Mouse (Mus musculus): ENCODE data around the gene Adamts3. TPM values are rescaled to one million over a fixed set of nuclear protein-coding genes. Genes with fewer than 3 reads are reported as not detected.

Adamts3 gene
- polyA plus RNA-seq, 1 experiment: 11.1 TPM

DNA sequence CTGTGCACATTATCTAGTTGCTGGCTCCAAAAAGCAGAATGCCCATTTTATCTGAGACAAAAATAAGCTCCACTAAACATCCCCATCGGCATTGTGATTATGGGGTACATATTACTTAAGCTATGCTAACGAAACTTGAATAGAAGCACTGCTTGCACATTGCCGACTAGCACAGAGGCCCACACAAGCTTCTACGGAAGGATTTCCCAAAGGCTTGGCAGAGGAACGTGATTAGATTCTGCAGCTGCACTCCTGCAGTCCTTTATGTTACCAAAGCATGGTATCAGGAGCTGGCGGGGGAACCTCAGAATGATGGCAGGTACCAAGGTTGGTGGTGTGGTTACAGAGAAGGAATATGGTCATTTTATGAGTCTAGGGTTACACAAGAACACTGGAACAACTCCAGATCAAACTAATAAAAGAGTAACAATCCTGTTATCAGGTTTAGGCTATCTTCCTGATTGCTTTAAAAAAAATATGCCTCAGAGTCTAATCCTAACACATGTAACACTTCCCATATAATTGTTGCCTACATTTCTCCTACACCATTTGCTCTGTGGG lies 155.6 kb downstream of the Adamts3 start:
- no peak for DNase-seq (ENCODE audit: extremely low spot score in 1 of 2, low spot score in 1 of 2)

DNA sequence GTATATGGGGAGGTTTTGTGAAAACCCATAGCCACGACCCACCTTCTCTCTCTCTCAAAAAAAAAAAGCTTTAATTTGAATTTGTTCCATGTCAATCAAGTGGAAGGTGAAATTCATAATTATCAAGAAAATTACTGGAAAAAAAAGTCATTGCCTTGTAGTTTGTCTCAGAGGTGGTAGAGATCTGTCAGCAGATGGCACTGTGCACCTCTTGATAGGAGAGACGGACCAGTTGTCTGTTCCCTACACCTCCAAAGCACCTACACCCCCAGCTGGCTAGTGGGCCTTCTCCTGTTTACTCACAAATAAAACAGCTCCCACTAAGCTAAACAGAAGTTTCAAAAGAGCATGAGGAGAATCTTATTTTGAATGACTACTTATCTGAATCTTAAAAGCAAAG lies 168.6 kb downstream of the Adamts3 start:
- DNase-seq (ENCODE audit: extremely low spot score in 1 of 2, low spot score in 1 of 2): peak in 1 of 2 experiments; percentile 59

DNA sequence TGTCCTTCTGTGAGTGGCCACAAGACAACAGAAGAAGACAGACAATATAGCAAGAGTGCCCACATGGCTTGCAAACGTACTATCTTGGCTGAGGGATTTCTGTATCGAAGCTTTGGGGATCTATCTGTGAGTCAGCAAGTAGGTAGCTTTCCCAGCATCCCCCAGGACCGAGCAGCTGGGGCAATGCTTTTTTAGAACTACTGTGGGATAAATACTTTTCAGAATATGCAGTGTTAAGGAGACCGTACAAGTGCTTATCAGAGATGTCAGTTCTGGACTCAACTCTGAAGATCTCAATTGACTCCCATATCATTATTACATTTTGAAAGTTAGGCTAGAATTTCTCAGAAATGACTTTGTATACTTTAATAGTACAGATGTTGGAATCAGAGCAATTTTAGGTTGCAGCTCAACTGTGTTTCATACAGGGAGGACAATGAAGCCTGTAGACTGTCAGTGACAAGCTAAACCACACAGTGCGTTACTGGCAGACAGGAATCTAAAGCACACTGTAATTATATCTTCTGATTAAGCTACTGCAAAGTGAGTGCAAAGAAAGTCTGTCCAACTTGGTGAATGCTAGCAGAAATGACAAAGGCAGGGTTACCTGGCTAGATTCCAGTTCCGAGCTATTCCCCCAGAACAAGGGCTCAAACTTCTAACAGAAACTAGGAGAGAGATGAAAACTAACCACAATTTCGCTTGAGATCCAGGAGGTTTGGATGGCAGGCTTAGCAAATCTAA lies 171.8 kb downstream of the Adamts3 start:
- DNase-seq (ENCODE audit: extremely low spot score in 1 of 2, low spot score in 1 of 2): no peak

DNA sequence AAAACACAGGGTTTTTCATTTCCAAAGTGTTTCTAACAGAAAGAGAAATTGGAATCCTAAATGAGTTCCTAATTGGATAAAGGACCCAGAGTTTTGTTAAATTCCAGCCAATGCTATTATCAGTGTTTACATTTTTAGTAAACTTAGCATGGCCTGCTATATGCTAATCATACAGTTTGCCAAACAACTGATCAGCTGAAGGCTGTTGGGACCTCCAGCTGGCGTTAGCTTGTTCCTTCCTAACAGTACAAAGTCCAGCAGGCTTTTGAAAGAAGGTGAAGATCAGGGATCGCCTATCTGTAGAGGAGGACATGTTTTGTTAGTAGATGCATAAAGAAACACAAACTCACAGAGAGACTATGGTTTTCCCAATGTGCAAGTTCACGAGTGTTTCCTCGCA lies 173.7 kb downstream of the Adamts3 start:
- no peak for DNase-seq (ENCODE audit: extremely low spot score in 1 of 2, low spot score in 1 of 2)

DNA sequence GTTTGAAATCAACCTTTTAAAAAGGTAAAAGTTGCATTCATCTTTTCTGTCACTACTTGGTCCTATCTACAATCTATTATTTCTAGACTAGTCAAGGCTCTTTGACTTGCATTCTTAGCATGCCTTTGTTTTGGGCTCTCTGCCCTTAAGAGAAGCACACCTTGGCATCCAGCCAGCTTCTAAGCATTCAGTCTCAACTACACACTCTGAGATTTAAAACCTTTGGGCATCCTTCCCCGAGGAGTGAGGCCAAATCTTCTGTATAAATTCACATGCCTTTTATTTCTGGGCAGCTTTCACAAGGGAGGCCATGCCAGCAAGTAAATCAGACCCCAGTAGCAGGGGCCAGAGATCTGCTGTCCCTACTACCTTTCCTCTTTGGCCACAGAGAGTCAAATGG lies 178.9 kb downstream of the Adamts3 start:
- DNase-seq (ENCODE audit: extremely low spot score in 1 of 2, low spot score in 1 of 2): peak in 1 of 2 experiments; percentile 43

DNA sequence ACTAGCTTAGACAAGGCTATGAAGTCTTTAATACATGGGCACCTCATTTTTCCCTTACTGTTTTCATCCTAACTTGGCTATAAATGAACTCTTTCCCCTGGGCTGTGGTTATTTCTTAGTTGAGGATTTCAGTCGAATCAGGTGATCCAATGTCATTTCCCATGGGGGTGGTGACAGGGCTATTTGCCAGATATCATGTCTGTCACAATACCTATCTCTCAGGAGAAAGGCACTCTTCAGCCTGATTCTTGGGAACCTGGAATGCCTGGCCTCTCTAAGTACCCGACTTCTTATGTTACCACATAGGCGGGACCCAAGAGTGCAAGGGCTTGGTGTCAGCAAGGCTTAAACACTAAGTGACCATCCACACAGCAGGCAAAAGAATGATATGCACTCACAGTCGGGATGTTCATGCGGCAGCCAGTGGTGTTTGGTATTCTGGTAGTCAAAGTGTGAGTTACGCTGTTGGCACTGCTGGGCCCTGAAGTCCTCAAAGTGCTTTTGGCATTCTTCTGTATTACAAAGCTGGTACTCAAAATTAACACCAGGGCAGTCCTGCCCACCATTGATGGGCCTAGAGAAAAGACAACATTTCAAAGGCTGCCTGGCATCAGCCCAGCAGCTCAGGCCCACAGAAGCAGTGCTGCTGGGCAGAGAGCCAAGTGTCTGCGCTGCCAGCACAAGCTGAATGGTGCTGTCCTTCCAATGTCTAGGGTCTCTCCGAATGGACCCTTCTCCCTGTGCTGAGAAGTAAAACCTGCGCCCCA lies 181.7 kb downstream of the Adamts3 start:
- peak; percentile 63 to 79 for DNase-seq (ENCODE audit: extremely low spot score in 1 of 2, low spot score in 1 of 2)

DNA sequence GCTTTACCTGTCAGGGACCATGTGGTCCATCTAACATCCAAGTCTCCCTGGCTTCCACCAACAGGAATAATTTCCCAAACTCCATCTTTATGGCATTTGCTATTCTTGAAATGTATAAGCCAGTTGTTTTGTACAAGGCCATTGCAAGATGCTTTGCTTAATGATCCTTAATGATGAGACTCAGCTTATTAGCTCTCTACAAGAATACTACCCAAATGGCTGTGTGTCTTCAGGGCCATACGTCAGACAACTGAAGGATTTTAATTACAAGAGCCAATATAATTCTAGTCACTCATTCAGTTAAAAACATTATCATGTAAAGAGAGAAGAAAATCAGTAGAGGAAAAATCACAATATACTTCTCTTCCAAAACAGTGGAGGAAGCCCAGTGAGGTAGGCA lies 195.3 kb downstream of the Adamts3 start:
- DNase-seq (ENCODE audit: extremely low spot score in 1 of 2, low spot score in 1 of 2): no peak

DNA sequence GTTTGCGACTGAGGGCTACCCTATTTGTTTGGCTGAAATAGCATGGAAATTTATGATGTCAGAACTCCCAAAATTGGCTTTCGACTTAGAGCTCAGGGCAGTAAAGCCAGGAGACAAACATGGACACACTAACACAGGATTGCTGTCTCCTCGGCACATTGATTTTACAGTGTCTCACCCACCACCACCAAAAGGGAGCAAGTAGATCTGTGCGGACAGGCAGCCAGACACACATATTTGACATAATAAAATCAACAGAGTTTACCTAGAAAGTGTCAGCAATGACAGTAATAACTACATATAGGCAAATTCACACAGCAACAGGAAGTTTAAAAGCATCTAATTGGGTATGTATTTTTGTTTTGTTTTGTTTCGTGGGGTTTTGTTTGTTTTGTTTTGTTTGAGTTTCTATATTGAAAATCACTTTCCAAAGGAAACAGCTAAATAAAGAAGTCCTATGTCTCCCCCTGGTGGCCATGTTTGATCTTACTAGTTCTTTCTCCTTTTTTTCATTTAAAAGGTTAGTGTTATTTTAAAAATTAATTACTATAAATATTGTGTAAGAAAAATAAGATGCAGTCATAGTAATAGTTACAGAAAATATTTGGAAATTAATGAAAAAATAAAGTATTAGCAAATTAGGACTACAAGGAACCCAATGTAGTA lies 203.1 kb downstream of the Adamts3 start:
- DNase-seq (ENCODE audit: extremely low spot score in 1 of 2, low spot score in 1 of 2): peak in 1 of 2 experiments; percentile 92

DNA sequence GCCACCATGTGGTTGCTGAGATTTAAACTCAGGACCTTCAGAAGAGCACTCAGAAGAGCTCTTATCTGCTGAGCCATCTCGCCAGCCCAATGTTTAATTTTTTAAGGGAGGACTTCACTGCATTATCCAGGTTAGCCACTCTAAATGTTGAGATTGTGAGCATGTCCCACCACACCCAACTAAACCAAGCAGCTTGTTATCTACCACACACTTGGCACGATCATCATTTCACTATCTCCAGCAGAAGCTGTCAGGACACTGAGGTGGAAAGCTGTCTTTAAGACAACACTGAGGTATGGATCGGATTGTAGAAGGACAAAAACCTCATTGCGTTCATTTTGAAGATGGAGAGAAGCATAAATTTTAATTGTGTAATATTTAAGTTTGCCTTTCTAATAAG lies 205.0 kb downstream of the Adamts3 start:
- DNase-seq (ENCODE audit: extremely low spot score in 1 of 2, low spot score in 1 of 2): no peak

DNA sequence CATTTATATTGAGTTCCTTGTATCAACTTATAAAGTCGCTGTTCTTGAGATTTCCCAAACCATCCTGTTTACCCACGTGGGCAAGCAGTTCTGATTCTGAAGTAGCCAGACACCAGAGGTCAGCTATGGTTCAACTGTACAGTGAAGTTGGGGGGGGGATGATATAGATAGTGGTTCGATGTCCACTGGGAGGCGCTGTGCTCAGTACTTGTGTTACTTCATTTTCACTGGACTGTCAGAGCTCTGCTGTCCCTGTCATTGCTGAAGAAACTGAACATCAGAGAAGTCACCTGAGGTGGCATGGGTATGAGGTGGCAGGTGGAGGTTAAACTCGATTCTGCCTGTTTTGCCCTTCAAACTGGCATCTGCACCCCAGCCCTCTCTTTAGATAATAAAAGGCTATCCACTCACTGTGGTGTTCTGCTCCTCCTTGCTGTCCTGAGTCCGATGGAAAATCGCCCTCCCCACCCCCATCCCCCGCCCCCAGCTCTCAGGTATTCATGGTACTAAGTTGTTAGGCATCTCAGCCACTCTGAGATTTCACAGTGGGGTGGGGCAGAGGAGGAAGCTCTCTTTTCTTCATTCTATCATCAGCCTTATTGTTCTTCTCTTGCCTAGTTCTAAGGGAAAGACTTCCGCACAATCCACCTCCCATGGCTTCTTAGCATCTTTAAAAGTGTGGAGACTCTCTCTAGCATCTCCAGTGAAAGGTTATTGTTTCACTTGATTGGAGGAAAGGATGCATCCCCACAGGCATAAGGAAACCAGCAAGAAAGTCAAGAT lies 208.9 kb downstream of the Adamts3 start:
- no peak for DNase-seq (ENCODE audit: extremely low spot score in 1 of 2, low spot score in 1 of 2)

DNA sequence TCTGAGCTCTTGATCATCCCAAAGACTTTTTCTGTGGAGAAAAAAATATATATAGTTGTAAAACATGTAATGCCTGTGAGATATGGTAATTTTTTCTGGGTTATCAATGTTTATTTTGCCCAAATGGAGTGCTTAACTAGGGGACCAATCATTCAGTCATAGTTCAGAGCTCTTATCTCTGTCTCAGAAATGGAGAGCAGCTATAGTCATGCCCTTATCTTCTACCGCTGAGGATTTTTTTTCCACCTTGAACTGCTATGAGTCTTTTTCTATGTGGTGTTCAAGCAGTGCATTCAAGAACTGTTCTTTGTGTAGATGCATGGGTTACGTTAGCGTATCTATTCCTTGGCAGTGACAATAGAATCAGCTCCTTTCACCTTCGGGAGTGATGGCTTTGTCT lies 210.2 kb downstream of the Adamts3 start:
- no peak for DNase-seq (ENCODE audit: extremely low spot score in 1 of 2, low spot score in 1 of 2)

DNA sequence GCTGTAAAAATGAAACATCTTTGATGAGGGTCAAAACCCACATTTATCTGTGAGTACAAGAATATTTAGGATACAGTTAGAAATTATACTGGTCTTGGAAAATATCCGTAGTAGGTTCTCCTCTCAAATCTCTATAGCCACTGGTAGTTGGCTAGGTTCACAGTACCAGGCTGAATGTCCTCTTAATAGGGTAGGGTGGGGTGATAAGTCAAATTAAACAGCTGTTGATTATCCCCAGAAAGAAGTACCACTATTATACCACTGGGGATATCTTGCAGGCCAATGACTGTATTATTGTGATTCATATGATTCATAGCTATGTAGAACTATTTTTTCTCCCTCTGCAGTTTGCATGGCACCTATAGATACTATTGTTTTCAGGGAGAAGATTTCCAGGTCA lies 228.8 kb downstream of the Adamts3 start:
- DNase-seq (ENCODE audit: extremely low spot score in 1 of 2, low spot score in 1 of 2): no peak

DNA sequence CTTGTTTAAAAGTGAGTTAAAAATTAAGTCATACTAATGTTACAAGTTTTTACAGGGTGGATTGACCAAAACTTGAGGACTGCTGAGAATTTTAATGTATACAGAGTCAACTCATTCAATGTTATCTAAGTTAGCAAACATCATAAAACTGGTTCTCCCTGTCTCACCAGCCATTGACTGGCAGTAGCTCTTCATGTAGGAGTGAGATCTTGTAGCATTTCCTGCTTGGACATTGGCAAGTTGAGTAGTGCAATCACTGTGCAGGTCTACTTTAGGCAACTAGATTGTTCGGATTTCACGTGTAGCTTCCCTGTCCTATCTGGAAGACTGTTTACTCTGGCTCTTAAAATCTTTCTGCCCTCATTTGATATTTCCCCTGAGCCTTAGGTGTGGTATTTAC lies 229.3 kb downstream of the Adamts3 start:
- no peak for DNase-seq (ENCODE audit: extremely low spot score in 1 of 2, low spot score in 1 of 2)

DNA sequence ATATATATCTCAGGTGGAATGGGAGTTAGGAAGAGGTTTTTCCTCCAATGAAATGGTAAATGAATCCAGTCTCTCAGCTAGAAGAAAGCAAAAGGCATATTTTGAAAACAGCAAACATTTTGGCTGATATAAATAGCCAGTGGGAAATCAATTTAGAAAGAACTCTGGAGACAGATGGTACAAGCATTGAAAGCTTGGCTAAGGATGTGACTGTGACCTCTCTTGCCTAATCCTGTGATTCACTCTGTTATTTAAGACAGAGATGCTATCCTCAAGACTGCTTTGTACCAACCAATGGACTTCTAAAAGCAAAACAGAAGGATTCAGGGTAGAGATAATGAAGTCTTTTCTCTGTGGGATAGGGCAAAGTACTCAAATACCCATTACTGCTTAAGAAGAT lies 236.2 kb downstream of the Adamts3 start:
- DNase-seq (ENCODE audit: extremely low spot score in 1 of 2, low spot score in 1 of 2): peak in 1 of 2 experiments; percentile 13

DNA sequence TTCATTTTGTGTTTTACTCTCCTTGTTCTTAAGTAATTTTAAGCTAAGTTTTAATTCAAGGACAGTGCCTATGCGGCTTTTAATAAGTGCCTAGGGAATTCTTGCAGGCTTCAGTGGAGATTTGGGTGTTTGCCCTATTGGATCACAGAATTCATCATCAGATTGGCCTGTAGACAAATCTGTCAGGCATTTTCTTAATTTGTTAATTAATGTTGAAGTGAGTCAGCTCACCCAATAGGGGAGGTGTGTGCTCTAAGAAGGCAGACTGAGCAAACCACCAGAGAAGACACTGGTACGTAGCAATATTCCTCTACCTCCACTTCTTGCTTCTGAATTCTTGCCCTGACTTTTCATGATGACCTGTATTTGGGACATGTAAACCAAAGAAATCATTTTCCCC lies 247.7 kb downstream of the Adamts3 start:
- no peak for DNase-seq (ENCODE audit: extremely low spot score in 1 of 2, low spot score in 1 of 2)

DNA sequence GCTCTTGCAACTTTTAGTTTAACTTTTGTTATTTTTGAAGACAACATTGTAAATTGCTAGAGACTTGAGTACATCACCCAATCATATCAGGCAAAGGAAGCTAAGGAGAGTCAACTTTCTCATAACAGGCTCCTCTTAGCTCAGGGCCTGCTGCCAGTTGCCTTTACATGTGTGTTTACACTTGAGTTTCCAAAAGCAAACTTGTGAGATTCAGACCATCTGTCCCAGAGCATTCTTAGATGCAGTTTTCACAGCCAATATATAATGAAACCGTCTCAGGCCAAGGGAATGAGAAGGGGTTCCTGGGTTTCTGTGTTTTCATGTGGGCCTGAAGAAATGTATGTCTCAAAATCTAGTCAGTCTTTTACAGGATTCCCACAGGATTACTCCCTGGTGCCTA lies 251.5 kb downstream of the Adamts3 start:
- peak; percentile 38 to 66 for DNase-seq (ENCODE audit: extremely low spot score in 1 of 2, low spot score in 1 of 2)

All from frontal cortex, adult 2 months (tissue).